Mouse (Mus musculus): Measurements from ENCODE around the gene Gm19935. TPM values are rescaled to one million over a fixed set of nuclear protein-coding genes. Genes with fewer than 3 reads are reported as not detected.

The Gm19935 gene
- total RNA-seq (2021), result not detected
- long read RNA-seq, experiment 1, result 0 reads
- long read RNA-seq, experiment 2, result 0 reads

- DNase-seq, result no peak
These were observed at the start of gene Gm19935 for GRCm38 (mm10) chr8:90817293-90817692. Gene Gm19935, minus strand, starts transcription at chr8:90817393.

- DNase-seq, result peak; percentile 84
These were observed 44.8 kb upstream of the Gm19935 start for GRCm38 (mm10) chr8:90862038-90862437.

- no peak for DNase-seq
These were observed 44.2 kb upstream of the Gm19935 start for GRCm38 (mm10) chr8:90861266-90861944.

GRCm38 (mm10) chr8:90858071-90858470, 40.9 kb upstream of the Gm19935 start:
- DNase-seq, result no peak

- no peak for DNase-seq
These were observed 39.8 kb upstream of the Gm19935 start for GRCm38 (mm10) chr8:90856952-90857351.

GRCm38 (mm10) chr8:90856171-90856570, 39.0 kb upstream of the Gm19935 start:
- no peak for DNase-seq

- DNase-seq, result no peak
These were observed 37.5 kb upstream of the Gm19935 start for GRCm38 (mm10) chr8:90854671-90855161.

GRCm38 (mm10) chr8:90853971-90854670, 36.9 kb upstream of the Gm19935 start:
- DNase-seq, result no peak

GRCm38 (mm10) chr8:90851544-90851943, 34.4 kb upstream of the Gm19935 start:
- DNase-seq, result no peak

- no peak for DNase-seq
These were observed 32.4 kb upstream of the Gm19935 start for GRCm38 (mm10) chr8:90849462-90850050.

- DNase-seq, result peak; percentile 66
These were observed 30.8 kb upstream of the Gm19935 start for GRCm38 (mm10) chr8:90847980-90848379.

GRCm38 (mm10) chr8:90844179-90844967, 27.2 kb upstream of the Gm19935 start:
- DNase-seq, result no peak

GRCm38 (mm10) chr8:90843127-90843526, 25.9 kb upstream of the Gm19935 start:
- no peak for DNase-seq

- DNase-seq, result peak; percentile 55
These were observed 24.1 kb upstream of the Gm19935 start for GRCm38 (mm10) chr8:90841321-90841720.

GRCm38 (mm10) chr8:90839725-90840714, 22.8 kb upstream of the Gm19935 start:
- DNase-seq, result peak; percentile 50

- no peak for DNase-seq
These were observed 20.2 kb upstream of the Gm19935 start for GRCm38 (mm10) chr8:90837440-90837839.

GRCm38 (mm10) chr8:90834321-90834672, 17.1 kb upstream of the Gm19935 start:
- DNase-seq, result no peak

GRCm38 (mm10) chr8:90833628-90834320, 16.6 kb upstream of the Gm19935 start:
- DNase-seq, result peak; percentile 53

- DNase-seq, result no peak
These were observed 15.5 kb upstream of the Gm19935 start for GRCm38 (mm10) chr8:90832576-90833289.

GRCm38 (mm10) chr8:90830980-90831379, 13.8 kb upstream of the Gm19935 start:
- DNase-seq, result no peak

All from gastrocnemius, postnatal 25 days (tissue).